Mouse (Mus musculus) liver, postnatal 0 days (tissue): Measurements from ENCODE around the gene Arrdc2.
A peak's percentile ranks its signal among the peaks of the same experiment; 100 is the strongest.

Source experiments
- CTCF ChIP-seq: sonication (generic); IDR thresholded peaks from 2 replicates; pipeline ENCODE4 v1.5.1; 2016; ENCODE audit warnings: antibody characterized with exemption, low read depth
- EP300 ChIP-seq: IDR thresholded peaks from 2 replicates; pipeline ENCODE4 v1.6.1; 2016; ENCODE audit warnings: antibody characterized with exemption, low read depth, mild to moderate bottlenecking

DNA sequence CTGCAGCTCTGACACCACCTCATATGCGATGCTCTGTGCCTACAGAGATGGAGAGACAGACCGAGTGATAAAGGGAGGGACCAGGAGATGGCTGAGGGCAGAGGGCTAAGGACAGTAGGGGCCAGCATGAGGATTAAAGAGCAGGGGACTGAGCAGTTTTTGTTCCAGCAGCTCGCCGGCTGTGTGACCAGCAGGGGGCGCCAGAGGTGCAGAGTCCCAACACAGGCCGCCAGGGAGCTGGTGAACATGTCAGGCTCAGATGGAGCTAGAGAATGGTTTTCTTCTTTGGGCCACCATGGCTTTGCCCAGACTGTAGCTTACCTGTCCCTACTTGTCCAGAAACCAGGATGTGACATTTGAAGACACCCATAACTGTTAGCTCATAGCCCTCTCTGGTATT, 5.0 kb upstream of the Arrdc2 start:
- TF ChIP-seq CTCF (peak; percentile 99), EP300 (no peak)
